Mouse (Mus musculus) cerebral cortex, adult 2 months (tissue): Measurements from ENCODE around the gene Camkmt.

Experiments used
- WGBS: fragments of 180-500 bp; shearing (Covaris S2); methylation state at CpG from one replicate; pipeline ENCODE4 v1.1.7; 2018; 5-methylcytosine and 5-hydroxymethylcytosine counted together

The Camkmt gene

DNA sequence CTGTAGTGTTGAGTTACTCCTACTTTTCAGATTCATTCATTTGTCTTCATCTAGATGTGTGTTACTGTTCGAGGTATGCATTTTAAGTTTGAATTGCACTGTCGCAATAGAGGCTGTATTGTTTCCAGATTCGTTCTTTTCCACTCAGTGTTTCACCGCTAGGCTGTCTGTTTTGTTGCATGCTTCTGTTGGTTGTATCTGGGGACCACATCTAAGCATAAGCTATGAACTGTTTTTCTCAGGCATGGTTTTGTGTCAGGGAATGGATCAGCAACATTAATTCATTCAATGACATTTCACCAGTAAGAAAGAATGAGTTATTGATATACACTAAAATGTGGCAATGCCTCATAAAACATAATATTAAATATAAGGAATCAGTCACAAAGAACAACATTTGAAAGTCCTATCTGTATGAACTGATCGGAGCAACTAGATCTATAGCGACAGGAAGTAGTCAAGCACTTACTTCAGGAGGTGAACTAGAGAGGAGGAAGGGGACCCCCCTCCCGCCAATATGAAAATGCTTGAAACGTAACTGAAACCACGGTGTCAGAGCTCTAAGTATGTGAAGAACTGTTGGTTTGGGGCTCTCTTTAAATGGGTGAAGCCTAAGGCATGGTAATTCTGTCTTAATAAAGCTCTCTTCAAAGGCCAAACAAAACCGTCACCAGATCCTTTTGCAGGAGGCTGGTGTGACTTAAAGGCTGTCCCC is 80.3 kb downstream of the Camkmt start:
- 86% methylated on average over 10 of the region's 10 CpGs for WGBS

GRCm38 (mm10) chr17:85171951-85172350 is 81.6 kb downstream of the Camkmt start:
- WGBS = 84% methylated on average over 4 of the region's 4 CpGs

DNA sequence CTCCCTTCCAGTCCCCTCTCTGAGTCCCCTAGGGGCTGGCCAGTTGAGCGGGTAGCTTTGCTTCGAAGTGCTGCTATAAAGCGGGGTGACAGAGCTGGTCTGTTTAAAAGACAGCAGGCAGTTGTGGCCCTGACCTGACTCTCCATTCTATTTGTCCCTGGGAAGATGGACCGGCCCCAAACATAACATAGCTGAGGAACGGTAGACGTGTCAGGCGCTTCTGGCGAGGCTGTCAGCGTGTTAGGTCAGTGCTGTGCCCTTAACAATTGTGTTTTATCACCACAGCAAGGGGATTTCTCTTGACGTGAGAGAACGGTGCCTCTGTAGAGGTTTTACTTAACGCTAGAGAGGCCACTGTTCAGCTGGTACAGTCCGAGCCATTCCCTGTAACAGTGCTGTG is 86.9 kb downstream of the Camkmt start:
- 83% methylated on average over 13 of the region's 13 CpGs for WGBS

DNA sequence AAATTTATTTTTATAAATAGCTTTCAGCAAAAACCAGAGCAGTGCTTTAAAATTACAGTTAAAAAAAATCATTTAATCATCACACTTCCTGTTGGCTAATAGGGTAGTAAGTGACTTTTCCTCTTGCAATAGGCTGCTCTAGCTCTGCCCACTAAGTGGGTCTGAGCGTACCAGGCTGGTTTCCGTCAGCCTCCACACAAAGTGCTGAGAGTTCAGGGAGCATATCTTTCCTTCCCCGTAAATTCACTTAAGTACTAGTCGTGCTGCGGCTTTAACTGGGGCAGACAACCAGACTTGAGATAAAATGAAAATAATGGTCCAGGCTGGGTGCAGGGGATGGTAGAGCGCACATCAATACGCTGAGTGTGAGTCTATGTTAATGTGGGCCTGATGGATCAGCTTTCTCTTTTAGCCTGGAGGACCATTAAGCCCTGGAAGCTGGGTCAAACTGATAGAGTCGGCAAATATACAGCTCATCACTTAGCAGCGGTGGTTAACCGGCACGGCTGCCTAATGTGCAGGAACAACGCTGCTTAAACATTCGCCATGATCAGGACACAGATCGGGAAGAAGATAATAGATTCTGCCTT is 90.2 kb downstream of the Camkmt start:
- WGBS = 82% methylated on average over 14 of the region's 14 CpGs

DNA sequence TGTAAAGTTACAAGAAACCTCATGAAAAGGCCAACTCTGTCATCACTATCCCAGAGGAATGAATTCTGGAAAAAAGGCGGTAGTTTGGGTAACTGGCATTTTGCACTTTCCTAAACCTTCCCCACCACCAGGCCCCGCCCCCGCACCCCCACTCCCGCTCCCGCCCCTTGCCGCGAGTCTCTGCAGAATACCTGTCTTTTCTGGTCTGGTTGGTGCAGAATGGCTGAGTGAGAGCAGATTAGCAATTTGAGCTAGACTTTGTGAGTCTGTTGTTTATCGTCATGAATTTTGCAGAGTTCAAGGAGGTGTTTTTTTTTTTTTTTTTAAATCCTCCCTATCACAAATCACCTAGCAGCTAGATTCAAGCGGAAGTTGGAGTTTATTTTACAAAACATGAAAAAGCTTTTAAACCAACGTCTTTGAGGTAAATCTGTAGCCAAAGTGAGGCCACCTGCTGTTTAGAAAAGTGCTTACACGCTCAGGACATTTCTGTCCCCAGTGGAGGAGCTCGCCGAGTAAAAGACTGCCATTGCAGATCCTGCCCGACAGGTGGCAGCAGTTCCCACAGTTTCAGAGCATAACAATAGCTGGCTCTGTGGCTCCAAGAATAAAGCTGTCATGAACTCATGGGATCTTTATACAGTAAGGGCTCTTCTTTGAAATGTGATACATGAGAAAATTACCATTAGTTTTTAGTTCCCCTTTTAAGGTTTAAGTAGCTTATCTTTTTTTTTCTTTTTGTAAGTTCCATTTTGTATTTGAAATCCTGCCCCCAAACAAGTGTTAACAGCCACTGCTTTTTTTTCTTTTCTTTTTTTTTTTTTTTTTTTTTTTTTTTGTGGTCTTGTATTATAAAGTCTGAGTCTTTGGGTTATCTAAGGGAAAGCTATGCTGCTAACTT is 99.1 kb downstream of the Camkmt start:
- WGBS = 4% methylated on average over 14 of the region's 14 CpGs

GRCm38 (mm10) chr17:85190128-85190435 is 99.7 kb downstream of the Camkmt start:
- 26% methylated on average over 7 of the region's 7 CpGs for WGBS

DNA sequence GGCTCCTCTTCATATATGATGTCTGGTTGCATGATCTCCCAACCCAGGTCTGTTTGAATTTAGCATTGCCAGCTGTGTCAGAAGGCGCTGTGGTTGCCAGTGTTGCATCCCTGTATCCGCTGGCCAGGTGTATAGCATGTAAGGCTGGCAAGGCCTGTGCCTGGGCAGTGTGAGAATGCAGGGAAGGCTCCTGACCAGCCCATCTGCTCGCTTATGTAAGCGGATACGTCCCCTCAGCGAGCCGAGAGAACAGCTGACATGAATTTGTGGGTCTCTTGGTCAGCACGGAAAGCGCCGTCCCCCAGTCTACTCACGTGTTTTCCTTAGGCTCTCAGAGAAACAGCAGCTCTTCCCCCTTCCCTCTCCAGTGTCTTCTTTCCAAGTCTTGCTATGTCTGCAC is 102.9 kb downstream of the Camkmt start:
- 83% methylated on average over 11 of the region's 11 CpGs for WGBS

DNA sequence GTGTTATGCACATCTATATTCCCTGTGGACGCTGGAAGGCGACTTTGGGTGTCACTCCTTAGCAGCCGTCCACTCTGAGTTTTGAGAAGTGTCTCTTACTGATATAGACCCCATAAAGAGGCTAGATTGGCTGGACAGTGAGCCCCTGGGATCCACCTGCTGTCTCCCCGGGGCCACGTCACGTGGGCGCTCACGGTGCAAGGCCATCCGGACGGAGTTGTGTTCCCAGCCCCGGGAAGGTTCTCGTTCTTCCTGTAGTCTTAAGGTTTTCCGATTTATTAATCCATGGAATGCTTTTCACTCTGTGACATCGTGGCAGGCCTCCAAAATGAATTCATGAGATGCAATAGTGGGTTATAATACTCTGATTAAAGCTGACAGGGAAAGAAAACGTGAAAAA is 108.4 kb downstream of the Camkmt start:
- 92% methylated on average over 15 of the region's 15 CpGs for WGBS

- 86% methylated on average over 11 of the region's 11 CpGs for WGBS
Measured at GRCm38 (mm10) chr17:85199321-85199720, 109.0 kb downstream of the Camkmt start.

DNA sequence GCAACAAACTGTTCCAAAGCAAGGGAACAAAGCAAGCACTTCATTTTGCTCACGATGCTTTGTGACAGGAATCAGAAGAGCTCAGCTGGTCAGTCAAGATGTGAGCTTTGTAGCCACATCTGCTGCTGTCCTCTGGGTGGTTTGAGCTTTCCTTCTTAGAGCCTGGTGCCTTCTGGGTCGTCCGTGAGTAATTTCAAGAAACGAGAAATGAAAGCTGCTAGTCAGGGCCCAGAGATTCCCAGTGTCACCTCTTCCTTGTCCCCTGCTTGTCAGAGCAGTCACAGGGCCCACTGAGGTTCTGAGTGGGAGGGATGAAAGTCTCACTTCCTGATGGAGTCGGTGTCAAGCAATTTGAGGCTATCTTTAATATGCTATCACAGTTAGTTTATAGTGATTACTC is 127.7 kb downstream of the Camkmt start:
- WGBS = 67% methylated on average over 5 of the region's 5 CpGs

DNA sequence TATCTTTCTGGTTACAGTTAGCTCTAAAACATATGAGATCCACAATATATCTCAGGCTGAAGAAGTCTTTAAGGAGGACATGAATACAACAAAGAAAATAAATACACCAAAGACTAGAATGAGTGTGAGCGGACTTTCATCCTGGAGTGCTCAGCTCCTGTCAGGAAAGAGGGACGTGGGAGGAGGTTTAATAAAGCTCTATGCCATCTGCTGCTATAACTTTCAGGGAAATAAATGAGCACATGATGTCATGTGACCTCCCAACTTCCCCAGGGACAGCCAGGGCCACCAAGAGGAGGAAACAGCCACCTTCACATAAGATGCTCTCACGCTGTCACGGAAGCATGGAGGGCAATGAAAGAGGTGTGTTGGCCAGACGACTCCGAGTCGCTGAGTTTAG is 151.8 kb downstream of the Camkmt start:
- WGBS = 60% methylated on average over 7 of the region's 7 CpGs

DNA sequence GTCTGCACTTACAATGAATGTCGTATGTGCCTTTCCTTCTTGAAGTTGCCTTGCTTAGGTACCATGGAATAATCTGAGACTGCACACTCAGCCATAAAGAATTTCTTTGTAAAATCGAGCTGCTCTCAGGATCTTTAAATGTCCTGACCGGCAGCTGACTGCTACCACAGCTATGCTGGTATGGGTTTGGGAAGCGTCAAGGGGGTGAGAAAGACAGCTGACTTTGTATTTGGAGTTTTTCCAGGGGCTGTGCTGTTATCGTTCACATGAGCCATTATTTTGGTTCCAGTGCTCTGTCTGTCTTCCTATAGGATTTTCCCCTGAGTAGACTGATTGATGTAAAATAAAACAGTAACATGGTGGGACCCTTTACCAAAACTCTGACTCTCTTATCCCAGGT is 158.6 kb downstream of the Camkmt start:
- WGBS = 74% methylated on average over 5 of the region's 5 CpGs

DNA sequence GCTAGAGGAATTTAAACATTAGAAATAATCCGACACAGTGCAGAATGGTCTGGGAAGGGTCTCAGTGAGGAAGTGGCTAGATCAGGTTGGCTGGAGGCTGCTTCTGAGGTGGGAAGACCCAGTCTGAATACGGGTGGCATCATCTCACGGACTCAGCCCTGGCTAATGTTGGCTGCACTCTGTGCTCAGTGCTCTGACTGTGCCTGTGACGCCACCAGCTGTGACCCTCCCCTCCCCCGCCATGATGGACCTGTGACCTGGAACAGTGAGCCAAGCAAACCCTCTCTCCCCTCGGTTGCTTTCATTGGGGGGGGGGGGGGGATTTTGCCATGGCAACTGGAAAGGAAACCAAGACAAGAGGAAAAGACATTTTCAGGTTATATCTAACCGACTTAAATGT is 159.4 kb downstream of the Camkmt start:
- WGBS = 61% methylated on average over 7 of the region's 7 CpGs

- 57% methylated on average over 9 of the region's 9 CpGs for WGBS
Measured at GRCm38 (mm10) chr17:85256930-85257329, 166.6 kb downstream of the Camkmt start.

- WGBS = 56% methylated on average over 11 of the region's 11 CpGs
Measured at GRCm38 (mm10) chr17:85257348-85257747, 167.0 kb downstream of the Camkmt start.

GRCm38 (mm10) chr17:85258703-85259341 is 168.5 kb downstream of the Camkmt start:
- WGBS = 89% methylated on average over 13 of the region's 13 CpGs

DNA sequence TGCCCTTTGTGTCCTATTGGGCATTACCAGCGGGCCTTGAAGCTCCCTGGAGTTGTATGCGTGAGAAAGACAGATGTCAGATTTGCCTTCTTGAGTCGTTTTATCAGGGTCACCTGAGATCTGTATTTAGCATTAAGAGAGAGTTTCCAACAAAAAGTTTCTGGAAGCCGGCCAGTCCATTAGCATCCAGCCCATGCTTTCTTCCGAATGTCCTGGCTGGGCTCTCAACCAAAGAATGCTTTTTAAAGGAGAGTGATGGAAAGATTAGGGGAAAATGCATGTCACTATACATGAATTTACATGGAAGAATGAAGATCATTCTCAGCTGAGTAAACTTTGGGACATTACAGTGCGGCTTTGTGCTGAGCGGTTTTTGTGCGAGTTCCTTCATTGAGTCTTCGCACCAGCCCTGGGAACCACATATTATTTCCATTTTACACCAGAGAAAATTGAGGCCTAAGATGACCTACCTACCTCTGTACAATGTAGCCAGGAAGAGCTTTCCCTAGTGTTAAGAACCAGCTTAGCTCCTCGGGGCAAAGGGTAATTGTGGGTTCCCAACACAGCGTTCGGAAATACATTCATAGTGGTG is 176.6 kb downstream of the Camkmt start:
- WGBS = 75% methylated on average over 12 of the region's 12 CpGs

DNA sequence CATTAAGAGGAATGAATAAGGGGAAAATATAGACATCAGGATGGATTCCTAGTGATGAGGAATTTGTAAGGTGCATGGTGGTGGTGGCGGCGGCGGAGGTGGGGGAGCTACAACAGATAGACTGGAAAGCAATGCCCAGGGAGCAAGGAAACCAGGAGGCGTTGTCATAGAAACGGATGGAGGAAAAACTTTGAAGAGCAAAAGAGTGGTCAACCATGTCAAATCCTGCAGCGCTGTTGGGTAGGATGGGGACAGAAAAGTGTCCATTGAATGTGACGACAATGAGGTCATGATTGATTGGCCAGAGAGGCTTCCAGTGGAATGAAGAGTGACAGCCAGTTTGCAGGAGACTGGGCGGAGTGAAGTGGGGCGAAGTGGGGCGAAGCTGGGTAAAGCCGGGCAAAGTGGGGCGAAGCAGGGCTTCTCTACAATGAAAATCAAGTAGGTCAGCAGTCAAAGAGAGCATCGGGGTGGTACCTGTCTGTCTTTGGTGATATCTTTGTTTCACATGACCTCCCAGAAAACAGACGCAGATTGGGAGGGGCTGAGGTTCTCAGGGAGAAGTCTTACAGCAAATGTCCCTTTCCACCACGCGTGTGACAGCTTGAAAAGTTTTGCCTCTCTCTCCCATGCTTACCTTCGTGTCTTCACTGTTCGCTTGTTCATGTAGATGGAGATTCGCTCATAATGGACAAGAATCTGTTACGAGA is 181.3 kb downstream of the Camkmt start:
- 87% methylated on average over 20 of the region's 20 CpGs for WGBS

DNA sequence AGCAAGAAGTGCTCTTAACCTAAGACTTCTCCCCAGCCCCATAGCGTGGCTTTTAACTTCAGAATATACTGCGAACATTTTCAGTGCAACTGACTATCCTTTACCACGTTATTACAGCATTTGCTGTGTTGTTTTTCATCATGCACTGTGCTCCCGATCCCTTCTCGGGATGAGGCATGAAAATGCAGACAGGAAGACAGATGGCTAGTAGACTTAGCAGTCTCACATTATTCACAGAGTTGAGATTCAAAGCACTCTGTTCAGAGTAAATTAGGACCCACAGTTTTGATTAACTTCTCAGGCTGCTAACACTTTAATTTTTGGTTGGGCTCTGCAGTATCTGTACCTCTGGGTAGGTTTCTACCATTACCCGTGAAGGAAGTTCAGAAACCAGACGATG is 189.4 kb downstream of the Camkmt start:
- 55% methylated on average over 7 of the region's 7 CpGs for WGBS

- 79% methylated on average over 5 of the region's 5 CpGs for WGBS
Measured at GRCm38 (mm10) chr17:85282447-85282846, 192.1 kb downstream of the Camkmt start.

DNA sequence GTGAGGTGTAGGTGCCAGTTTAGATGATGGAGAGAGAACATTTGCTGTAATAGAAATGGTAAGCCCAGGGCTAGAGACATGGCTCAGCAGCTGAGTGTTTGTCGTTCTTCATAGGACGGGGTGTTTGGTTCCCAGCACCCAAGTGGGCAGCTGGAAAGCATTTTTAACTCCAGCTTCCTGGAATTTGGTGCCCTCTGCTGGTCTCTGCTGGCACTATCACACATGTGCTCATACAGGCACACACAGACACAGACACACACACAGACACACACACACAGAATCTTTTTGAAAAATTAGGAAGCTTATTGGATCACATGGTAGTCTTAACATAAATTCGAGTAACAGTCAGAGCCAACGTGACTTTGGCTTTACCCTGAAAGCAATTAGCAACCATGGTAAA is 200.8 kb downstream of the Camkmt start:
- 86% methylated on average over 4 of the region's 4 CpGs for WGBS
